Mouse (Mus musculus) midbrain, embryonic 14.5 days (tissue): ENCODE results near the gene Gm6034. TPM values are rescaled to one million over a fixed set of nuclear protein-coding genes. Genes with fewer than 3 reads are reported as not detected.
"Not testable (repeated sequence)": the region's sequence is repeated elsewhere in the genome, so short reads cannot be mapped to it uniquely, and the experiment has no call there.

Experiments
- ATAC-seq: fragments of 200-750 bp; cut with Nextera tagmentation; 2 replicates; pipeline ENCODE4 v1.8.0; 2017; ENCODE audit warnings: moderate number of reproducible peaks, moderate library complexity; ENCODE audit not compliant: low FRiP score, low TSS enrichment
- DNase-seq: peaks from one replicate; pipeline ENCODE4 v3.0.0-alpha.2; 2015
- H3K27ac ChIP-seq: fragments of 300-500 bp; sonication (generic); replicated peaks from 2 replicates; pipeline ENCODE4 v1.5.1; 2014; ENCODE audit warnings: mild to moderate bottlenecking, low read depth, low read length, moderate library complexity
- H3K27me3 ChIP-seq: fragments of 300-500 bp; sonication (generic); 2 replicates; pipeline ENCODE4 v1.6.1; 2014; ENCODE audit warnings: low read length, control low read depth, mixed read lengths; ENCODE audit not compliant: control insufficient read depth, insufficient read depth
- H3K36me3 ChIP-seq: fragments of 300-500 bp; sonication (generic); 2 replicates; pipeline ENCODE4 v1.6.1; 2014; ENCODE audit warnings: low read length, control low read depth; ENCODE audit not compliant: control insufficient read depth, insufficient read depth
- H3K4me1 ChIP-seq: fragments of 300-500 bp; sonication (generic); 2 replicates; pipeline ENCODE4 v1.6.1; 2014; ENCODE audit warnings: mild to moderate bottlenecking, antibody characterized with exemption, low read length, control low read depth; ENCODE audit not compliant: control insufficient read depth, insufficient read depth
- H3K4me2 ChIP-seq: fragments of 300-500 bp; sonication (generic); 2 replicates; pipeline ENCODE4 v1.6.1; 2014; ENCODE audit warnings: mild to moderate bottlenecking, low read length, moderate library complexity
- H3K4me3 ChIP-seq: fragments of 300-500 bp; sonication (generic); replicated peaks from 2 replicates; pipeline ENCODE4 v1.5.1; 2014; ENCODE audit warnings: low read depth, low read length
- H3K9ac ChIP-seq: fragments of 300-500 bp; sonication (generic); replicated peaks from 2 replicates; pipeline ENCODE4 v1.6.1; 2014; ENCODE audit warnings: mild to moderate bottlenecking, low read length, moderate library complexity
- H3K9me3 ChIP-seq: fragments of 300-500 bp; sonication (generic); 2 replicates; pipeline ENCODE4 v1.6.1; 2016; ENCODE audit warnings: low read length, control low read depth, mixed read lengths; ENCODE audit not compliant: control insufficient read depth
- WGBS: fragments of 180-500 bp; shearing (Covaris S2); extraction: QIAGEN DNeasy Blood & Tissue Kit; methylation state at CpG from one replicate; pipeline ENCODE4 v1.1.7; 2014; 5-methylcytosine and 5-hydroxymethylcytosine counted together
- polyA plus RNA-seq: library from polyadenylated mRNA; unstranded; fragments of >200 nt; fragmentation: Nextera tagmentation; extraction: Ambion mirVana; gene quantifications from 2 replicates; pipeline ENCODE4 v1.2.1, GENCODE M21; 2014

The Gm6034 gene
- polyA plus RNA-seq, 1 experiment from 2014 or later = not detected

DNA sequence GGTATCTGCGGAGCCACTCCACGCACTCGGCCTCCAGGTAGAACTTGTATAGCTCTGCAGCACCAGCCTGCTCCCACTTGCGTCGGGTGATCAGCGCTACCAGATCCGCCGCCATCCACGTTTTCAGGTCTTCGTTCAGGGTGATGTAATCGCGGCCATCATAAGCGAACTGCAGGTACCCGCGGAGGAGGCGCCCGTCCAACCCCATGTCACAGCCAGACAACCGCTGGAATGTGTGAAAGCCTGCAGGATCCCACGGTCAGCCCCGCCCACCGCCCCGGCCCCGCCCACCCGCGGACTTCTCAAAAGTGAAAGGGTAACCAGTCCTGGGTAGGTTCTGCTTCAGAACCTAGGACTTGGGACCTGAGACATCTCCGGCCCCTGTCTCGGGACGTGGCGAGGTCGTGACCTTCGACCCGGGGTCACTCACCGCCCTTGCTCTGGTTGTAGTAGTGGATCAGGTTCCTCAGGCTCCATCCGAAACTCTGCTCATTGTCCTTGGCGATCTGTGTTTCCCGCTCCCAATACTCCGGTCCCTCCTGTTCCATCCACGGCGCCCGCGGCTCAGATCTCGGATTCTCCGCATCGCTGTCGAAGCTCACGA lies 40.6 kb downstream of the Gm6034 start:
- Histone ChIP-seq H3K4me1 (0 out of 2 replicates have a peak, but pooled peaks cover 3% of the 10 kb centered on the region), H3K4me3 (peak overlapping the region; percentile 49), H3K9ac (peak overlapping the region; percentile 55), H3K27me3 (peaks cover 7% of the 10 kb centered on the region; the same call in 1 of the 2 replicates), H3K36me3 (no peaks in the 10 kb centered on the region), H3K4me2 (peak overlapping the region; percentile 97), H3K9me3 (no peaks in the 10 kb centered on the region), H3K27ac (no peak overlapping the region)
- DNase-seq = peak; percentile 65
- ATAC-seq = peak; percentile 58
- WGBS = 1% methylated on average over 46 of the region's 46 CpGs

DNA sequence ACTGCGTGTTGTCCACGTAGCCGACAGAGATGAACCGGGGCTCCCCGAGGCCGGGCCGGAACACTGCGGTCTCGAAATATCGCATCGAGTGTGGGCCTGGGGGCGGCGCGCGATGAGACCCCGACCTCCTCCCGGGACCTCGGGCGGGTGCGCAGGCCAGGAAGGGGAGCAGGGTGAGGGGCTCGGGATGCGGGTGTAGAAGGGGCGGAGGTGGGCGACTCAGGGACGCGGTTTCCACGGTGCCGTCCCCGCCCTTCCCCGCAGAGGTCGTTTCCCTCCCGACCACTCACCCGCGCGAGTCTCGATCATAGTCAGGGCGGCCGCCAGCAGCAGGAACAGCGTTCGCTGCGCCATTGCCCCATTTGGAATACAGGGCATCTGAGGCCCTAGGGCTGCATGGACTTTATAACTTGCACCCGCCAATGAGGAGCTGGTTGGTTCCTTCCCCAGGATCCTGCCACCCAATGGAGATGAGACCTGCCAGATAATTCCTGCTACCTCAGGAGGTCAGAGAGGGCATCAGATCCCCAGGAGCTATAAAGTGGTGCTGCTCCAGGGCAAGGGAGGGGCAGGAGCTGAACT lies 41.2 kb downstream of the Gm6034 start:
- Histone ChIP-seq H3K4me2 (peak overlapping the region; percentile 97), H3K9ac (peak overlapping the region; percentile 55), H3K4me1 (0 out of 2 replicates have a peak, but pooled peaks cover 3% of the 10 kb centered on the region), H3K36me3 (no peaks in the 10 kb centered on the region), H3K9me3 (no peaks in the 10 kb centered on the region), H3K27ac (no peak overlapping the region), H3K4me3 (peak overlapping the region; percentile 49), H3K27me3 (peaks cover 7% of the 10 kb centered on the region; the same call in 1 of the 2 replicates)
- ATAC-seq (0 out of 2 replicates have a peak, but pooled peaks have one; percentile 50), DNase-seq (peak; percentile 46)
- WGBS = 1% methylated on average over 41 of the region's 42 CpGs

DNA sequence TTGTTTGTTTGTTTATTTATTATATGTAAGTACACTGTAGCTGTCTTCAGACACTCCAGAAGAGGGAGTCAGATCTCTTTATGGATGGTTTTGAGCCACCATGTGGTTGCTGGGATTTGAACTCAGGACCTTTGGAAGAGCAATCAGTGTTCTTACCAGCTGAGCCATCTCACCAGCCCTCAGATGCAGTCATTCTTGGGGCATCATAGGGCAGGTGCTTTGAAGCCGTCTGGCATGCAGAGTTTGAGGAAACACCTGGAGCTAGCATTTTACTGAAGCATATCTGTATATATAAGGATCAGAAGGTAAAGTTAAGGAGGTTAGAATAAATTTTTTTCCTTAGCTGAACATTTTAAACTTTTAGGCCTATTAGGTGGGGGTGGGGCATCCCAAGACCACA lies 43.2 kb downstream of the Gm6034 start:
- not testable (repeated sequence) for H3K4me3 ChIP-seq, H3K27me3 ChIP-seq, DNase-seq, ATAC-seq, H3K36me3 ChIP-seq, H3K27ac ChIP-seq, H3K9me3 ChIP-seq, H3K9ac ChIP-seq, H3K4me1 ChIP-seq, H3K4me2 ChIP-seq
- whole genome bisulfite sequencing = 73% methylated on average over 1 of the region's 1 CpGs

DNA sequence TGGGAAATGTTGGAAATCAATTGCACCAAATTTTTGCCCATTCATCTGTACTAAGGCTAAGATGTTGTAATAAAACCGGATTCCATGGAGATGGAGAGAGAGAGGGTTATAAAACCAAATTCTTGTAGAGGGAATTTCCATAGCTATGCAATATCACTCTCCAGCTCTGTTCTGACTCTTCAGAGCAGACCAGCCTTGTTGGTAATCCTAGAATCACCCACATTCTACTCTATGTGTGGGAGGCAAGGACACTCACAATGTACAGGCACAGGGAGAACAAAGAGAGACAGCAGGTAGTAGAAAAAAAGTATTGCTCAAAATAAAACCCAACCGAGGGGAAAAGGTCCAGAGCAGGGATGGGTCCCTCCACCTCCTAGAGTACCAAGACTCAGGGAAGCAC lies 49.2 kb downstream of the Gm6034 start:
- H3K27me3 ChIP-seq, H3K4me3 ChIP-seq, H3K4me1 ChIP-seq, DNase-seq, H3K9ac ChIP-seq, H3K4me2 ChIP-seq, H3K36me3 ChIP-seq, H3K27ac ChIP-seq, ATAC-seq, H3K9me3 ChIP-seq: not testable (repeated sequence)
- WGBS = no CpG with 5 or more reads among the region's 2 CpGs

- not testable (repeated sequence) for H3K27me3 ChIP-seq, H3K4me3 ChIP-seq, H3K9me3 ChIP-seq
Measured at GRCm38 (mm10) chr17:36092520-36092919, 49.8 kb downstream of the Gm6034 start.

GRCm38 (mm10) chr17:36093936-36094335 lies 51.2 kb downstream of the Gm6034 start:
- no peaks in the 10 kb centered on the region for H3K36me3 ChIP-seq
- no peaks in the 10 kb centered on the region for H3K27me3 ChIP-seq
- 31% methylated on average over 3 of the region's 3 CpGs for WGBS
- no peaks in the 10 kb centered on the region for H3K9me3 ChIP-seq
- DNase-seq (no peak), ATAC-seq (no peak)
- H3K4me1 ChIP-seq = no peaks in the 10 kb centered on the region
- H3K4me2 ChIP-seq = no peak overlapping the region
- no peak overlapping the region for H3K27ac ChIP-seq
- H3K9ac ChIP-seq = no peak overlapping the region
- no peak overlapping the region for H3K4me3 ChIP-seq

More at GRCm38 (mm10) chr17:36092520-36092919, 49.8 kb downstream of the Gm6034 start:
- not testable (repeated sequence) for ATAC-seq, DNase-seq, H3K27ac ChIP-seq, H3K36me3 ChIP-seq, H3K4me2 ChIP-seq, H3K9ac ChIP-seq, H3K4me1 ChIP-seq

DNA sequence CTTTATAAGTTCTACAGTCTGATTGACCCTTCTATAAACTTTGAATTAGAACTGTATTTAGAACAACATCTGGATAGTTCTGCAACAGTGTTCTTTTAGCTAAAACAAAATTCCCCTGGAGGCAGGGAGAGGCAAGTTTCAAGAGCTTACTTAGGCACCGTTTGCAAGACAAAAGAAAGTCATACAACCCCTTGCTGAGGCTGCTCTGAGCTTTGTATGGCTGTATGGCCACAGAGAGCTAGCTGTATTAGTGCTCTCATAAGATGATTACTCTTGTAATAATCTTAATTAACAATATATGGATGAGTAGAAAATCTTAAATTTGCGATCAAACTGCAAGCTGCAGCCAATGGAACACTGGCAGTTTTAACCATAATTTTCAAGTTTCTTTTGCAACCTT lies 56.8 kb downstream of the Gm6034 start:
- not testable (repeated sequence) for H3K4me2 ChIP-seq, H3K9ac ChIP-seq, DNase-seq, H3K27ac ChIP-seq, H3K36me3 ChIP-seq, H3K4me3 ChIP-seq, H3K4me1 ChIP-seq, H3K9me3 ChIP-seq, H3K27me3 ChIP-seq, ATAC-seq
- WGBS = 36% methylated on average over 2 of the region's 2 CpGs

- not testable (repeated sequence) for H3K9ac ChIP-seq, H3K9me3 ChIP-seq, DNase-seq, H3K27me3 ChIP-seq, H3K4me3 ChIP-seq, H3K36me3 ChIP-seq, H3K27ac ChIP-seq, H3K4me2 ChIP-seq, H3K4me1 ChIP-seq, ATAC-seq
- WGBS = 77% methylated on average over 11 of the region's 12 CpGs
Measured at GRCm38 (mm10) chr17:36102091-36102490, 59.3 kb downstream of the Gm6034 start.
